Comparison of ENCODE assay signal across 9 mouse cellular contexts in genomic region chr12:76579806-76580205, GRCm38 (mm10).
"Had no signal": no experiment of that assay in that cellular context is flagged by ENCODE, and none has a peak within 500 bp of the region (broad histone marks: within the 10 kb centered on the region; RNA-seq: fewer than 3 reads in every experiment).

No protein-coding gene starts in this region.

- DNase-seq: lung, adult 18-20 months; lung, embryonic 14.5 days; lung, postnatal 10 days; lung, postnatal 4 days; midbrain, embryonic 14.5 days; right cerebral cortex, postnatal 14 days; thymus, adult 2 months; thymus, postnatal 25 days; thymus, postnatal 4 days had no signal
